Mouse (Mus musculus) cortical plate, adult 2 months (tissue): ENCODE measurements around the gene Lmx1b.

Experiments
- CTCF ChIP-seq: fragments of 200-500 bp; IDR thresholded peaks from 2 replicates; pipeline ENCODE4 v1.5.1; 2011; ENCODE audit warnings: mild to moderate bottlenecking, control low read depth, low read length; ENCODE audit not compliant: insufficient read depth; ENCODE audit errors: extremely low read depth
- POLR2A ChIP-seq: fragments of 200-500 bp; IDR thresholded peaks from 2 replicates; pipeline ENCODE4 v1.6.1; 2011; ENCODE audit warnings: mild to moderate bottlenecking, low read length, control low read depth; ENCODE audit not compliant: insufficient read depth; ENCODE audit errors: extremely low read depth

DNA sequence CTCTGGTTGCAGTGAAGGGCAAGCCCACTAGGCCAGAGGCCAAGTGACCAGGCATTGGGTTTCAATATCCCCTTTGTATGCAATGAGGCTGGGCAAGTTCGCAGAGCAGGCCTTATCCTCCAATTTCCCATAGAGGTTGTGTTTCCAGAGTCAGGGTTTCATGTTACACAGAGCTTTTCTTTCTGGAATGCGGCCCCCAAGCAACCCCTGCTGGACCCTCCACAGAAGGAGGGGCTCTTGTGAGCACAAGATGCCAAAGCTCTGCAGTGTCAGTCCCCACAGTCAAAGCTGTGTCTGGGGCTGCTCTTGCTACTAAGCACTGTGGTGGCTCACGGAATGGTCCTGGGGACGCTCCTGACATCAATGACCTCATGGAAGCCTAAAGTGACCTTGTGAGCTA lies 8.6 kb upstream of the Lmx1b start:
- TF ChIP-seq CTCF = no peak
- TF ChIP-seq POLR2A = no peak
